Mouse (Mus musculus): Measurements from ENCODE around the gene Gm13691.

DNA sequence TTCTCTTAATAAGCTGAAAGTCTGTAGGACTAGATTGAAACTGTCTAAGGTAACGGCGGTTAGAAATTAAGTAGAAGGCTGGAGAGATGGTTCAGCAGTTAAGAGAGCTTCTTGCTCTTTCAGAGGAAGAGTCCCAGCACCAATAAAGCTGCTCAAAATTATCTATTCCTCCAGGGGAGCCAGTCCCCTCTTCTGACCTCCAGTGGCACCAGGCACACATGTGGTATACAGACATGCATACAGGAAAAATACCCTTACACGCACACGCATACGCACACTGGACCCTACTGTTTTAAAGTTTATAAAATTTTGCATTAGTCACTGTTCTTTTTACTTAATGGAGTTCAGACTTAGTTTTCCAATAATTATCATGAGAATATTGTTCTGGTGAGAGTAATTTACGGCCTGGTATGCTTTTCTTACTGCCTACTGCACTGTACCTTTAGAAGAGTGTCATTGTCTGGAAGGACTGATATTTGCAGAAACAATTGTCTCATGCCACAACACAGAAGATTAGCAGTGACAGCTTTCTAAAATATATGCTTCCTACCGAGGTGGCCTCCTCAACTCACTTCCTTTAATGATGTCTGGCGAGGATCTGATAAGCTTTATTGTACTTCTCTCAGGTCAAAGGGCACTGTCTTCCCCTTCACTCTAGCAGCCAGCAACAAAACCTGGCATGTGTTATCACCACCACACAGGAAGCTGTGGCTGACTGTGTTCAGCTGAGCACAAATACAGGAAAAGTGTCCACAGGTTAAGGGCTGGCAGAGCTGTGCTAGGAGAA, 29.4 kb downstream of the Gm13691 start:
- TF ChIP-seq USF1 (IDR thresholded peaks at IDR 0.05; ENCODE audit: low read depth, low read length) (no peak), E2F4 (IDR thresholded peaks at IDR 0.05; ENCODE audit: insufficient replicate concordance, low read depth, low read length) (no peak), MAZ (IDR thresholded peaks at IDR 0.05; ENCODE audit: low read depth, low read length) (no peak), CHD2 (IDR thresholded peaks at IDR 0.05; ENCODE audit: low read length) (no peak), USF2 (conservative IDR thresholded peaks at IDR 0.05; ENCODE audit: low read depth, low read length) (no peak), POLR2A (IDR thresholded peaks at IDR 0.05; ENCODE audit: low read depth, low read length) (no peak)

All from CH12.LX (cell line).